Mouse (Mus musculus) cerebellum, adult 9-10 months (tissue): ENCODE measurements around the gene Gm21882.
"Not testable (repeated sequence)": the region's sequence is repeated elsewhere in the genome, so short reads cannot be mapped to it uniquely, and the experiment has no call there.

Experiments
- DNase-seq: peaks from one replicate; pipeline ENCODE4 v3.0.0; 2022

The Gm21882 gene

GRCm38 (mm10) chrY:40381423-40381822, at the start of gene Gm21882:
TSS of gene Gm21882 (minus strand) at chrY:40381523.
- DNase-seq = not testable (repeated sequence)
